Mouse (Mus musculus) adrenal gland, postnatal 36 days (tissue): ENCODE data around the gene Pycr1. TPM values are rescaled to one million over a fixed set of nuclear protein-coding genes. Genes with fewer than 3 reads are reported as not detected.

Source experiments
- DNase-seq, 2 experiments: peaks; one replicate each; pipeline ENCODE4 v3.0.0; 2021; ENCODE audit warnings: mixed read lengths in 1 of 2
- microRNA-seq: library from miRNA; unstranded; fragments of <30 nt; microRNA quantifications from one replicate; pipeline ENCODE4 v1.2.0, GENCODE M21; 2021
- total RNA-seq, 2 experiments: library from RNA; stranded (reverse); gene quantifications; 2 replicates each; pipeline ENCODE4 v1.2.3; 2021

Pycr1 gene
- total RNA-seq, 2 experiments from 2014 or later = 1.1 to 1.5 TPM

DNA sequence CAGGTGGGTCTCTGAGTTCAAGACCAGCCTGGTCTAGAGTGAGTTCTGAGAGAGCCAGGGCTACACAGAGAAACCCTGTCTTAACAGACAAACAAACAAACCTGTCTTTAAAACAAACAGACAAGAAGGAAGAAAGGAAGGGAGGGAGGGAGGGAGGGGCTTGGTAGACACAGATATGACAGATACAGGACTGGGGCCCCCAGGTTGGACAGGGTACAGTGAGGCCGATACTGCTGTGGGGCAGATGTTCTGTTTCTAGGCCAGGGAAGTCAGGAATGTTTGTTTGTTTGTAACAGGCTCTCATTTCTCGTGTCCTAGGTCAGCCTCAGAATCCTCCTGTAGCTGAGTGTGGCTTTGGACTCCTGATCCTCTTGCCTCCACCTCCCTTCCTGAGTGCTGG lies 40.0 kb downstream of the Pycr1 start:
- no peak for DNase-seq

DNA sequence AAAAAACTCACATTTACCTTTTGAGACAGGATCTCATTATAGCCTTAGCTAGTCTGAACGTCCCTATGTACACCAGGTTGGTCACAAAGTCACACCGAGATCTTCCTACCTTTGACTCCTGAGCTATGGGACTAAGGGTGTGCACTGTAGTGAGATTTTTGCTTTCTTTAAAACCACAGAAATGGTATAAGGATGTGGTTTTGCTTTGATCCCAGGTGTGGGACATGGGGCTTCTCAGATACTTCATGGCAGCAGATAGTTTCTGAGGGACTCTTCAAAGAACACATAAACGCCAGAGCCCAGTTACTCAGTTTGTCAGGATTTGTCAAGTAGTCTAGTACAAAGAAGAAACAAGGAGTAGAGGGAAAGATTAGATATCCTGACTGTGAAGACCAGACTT lies 42.9 kb downstream of the Pycr1 start:
- no peak for DNase-seq

DNA sequence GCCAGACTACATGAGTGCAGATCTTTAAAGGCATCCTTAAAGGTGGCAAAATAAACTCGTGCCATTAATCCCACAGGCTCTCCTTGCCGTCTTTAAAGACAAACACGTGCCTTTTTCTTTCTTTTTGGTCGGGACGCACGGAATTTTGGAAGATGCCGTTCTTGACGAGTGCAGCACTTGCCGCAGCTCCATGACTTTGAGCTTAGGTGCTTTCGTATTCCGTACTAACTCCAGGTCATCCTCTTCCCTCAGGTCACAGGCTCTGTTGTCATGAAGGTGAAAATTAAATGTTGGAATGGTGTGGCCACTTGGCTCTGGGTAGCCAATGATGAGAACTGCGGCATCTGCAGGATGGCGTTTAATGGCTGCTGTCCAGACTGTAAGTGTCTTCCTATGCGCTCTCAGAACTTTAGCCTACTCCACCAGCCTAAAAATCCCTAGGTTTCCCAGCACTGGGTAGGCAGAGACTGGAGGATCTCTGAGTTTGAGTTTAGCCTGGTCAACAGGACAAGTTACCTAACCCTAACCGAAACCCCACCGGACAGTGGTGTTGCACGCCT lies 44.5 kb downstream of the Pycr1 start:
- no peak for DNase-seq

GRCm38 (mm10) chr11:120598283-120598989 lies 45.1 kb downstream of the Pycr1 start, which contains the start of the genes Alyref and Anapc11:
Alyref (minus strand) TSS chr11:120598365.
Anapc11 (plus strand) TSS chr11:120598421.
- DNase-seq = peak; percentile 96 to 97

DNA sequence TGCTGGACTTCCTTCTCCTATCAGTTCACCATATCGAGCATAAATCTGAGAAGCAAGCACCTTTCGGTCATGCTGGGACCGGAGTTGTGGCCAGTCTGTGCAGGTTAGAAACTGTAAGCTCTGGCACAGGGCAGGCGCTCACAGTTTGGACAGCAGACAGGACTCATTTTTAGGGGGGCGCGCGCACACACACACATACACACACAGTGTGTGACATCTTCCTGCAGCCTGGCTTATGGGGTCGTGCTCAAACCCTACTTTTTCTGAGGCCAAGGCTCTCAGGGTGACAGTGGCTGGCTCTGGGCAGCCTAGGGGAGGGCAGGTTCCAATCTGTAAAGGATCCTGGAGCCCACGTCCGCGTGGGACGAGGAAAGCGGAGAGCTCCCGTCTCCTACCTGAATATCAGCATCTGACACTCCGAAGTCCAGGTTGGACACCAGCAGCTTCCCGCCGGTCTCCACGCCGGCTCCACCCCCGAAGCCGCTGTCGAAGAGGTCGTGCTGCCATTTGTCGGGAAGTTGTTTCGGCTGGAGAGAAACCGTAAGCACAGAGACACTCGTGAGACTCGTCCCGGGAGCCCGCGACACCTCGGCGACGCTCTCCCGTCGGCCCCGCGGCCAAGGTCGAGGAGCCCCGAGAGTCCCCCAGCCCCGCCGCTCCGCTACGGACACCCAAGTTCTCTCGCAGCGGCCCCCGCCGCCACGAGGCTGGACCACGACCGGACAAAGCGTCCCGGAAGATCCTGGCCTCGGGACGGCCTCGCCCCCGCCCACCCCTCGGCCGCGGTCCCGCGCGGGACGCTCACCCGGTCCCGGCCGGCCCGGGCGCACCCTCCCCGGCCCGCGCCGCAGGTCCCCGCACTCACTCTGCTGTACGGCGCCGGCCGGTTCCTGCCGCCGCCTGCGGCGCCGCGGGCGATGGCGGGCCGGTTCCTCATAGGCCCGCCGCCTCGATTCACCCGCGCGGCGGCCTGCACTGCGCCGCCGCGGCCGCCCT lies 46.0 kb downstream of the Pycr1 start:
- DNase-seq = peak in 1 of 2 experiments; percentile 54

DNA sequence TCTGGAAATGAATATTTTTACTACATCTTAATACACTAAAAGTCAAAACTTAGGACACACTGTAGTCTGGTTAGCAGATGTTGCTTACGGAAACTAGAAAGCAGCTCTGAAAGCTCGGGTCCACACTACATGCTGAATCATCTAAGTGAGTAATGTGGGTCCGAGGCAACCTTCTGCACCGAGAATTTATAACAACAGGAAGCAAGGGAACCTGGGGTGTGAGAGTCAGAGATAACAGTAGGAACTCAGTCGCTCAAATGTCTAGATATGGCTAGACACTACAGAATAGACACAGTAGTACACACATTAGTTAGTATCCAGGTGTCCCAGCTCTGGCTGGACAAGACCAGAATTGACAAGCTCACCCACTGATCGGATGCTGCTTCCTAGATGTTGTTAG lies 55.0 kb downstream of the Pycr1 start:
- DNase-seq = no peak

Small RNAs within 50 kb of the gene (microRNA-seq; reads per million reads assigned to microRNA genes)
- 1.5 reads per million for gene Mir6936

Other genes starting within 250 kb of the Pycr1 start
- 100 to 1,000 TPM in 1 of 2 experiments, 10 to 100 TPM in 1; 86.2 to 101 TPM for gene Nploc4, start 206.1 kb downstream of the Pycr1 start, total RNA-seq
- gene Tspan10, start 201.1 kb downstream of the Pycr1 start, total RNA-seq = 1 to 10 TPM in 1 of 2 experiments, not detected in 1; 2.6 TPM
- under 1 TPM; 0.53 to 0.66 TPM for gene Pde6g, start 190.3 kb downstream of the Pycr1 start, total RNA-seq
- 10 to 100 TPM; 28.0 to 41.4 TPM for gene Oxld1, start 185.7 kb downstream of the Pycr1 start, total RNA-seq
- gene Ccdc137, start 185.7 kb downstream of the Pycr1 start, total RNA-seq = 10 to 100 TPM; 24.7 to 33.3 TPM
- gene Arl16, start 176.2 kb downstream of the Pycr1 start, total RNA-seq = 10 to 100 TPM; 18.4 to 22.3 TPM
- 100 to 1,000 TPM; 110 to 111 TPM for gene Mrpl12, start 159.2 kb downstream of the Pycr1 start, total RNA-seq
- gene Slc25a10, start 151.9 kb downstream of the Pycr1 start, total RNA-seq = 100 to 1,000 TPM; 105 to 115 TPM
- gene Gcgr, start 113.1 kb downstream of the Pycr1 start, total RNA-seq = 1 to 10 TPM in 1 of 2 experiments, under 1 TPM in 1; 0.86 to 1.9 TPM
- gene Mcrip1, start 94.0 kb downstream of the Pycr1 start, total RNA-seq = 10 to 100 TPM; 58.0 to 73.4 TPM
- 1 to 10 TPM in 1 of 2 experiments, under 1 TPM in 1; 0.56 to 1.3 TPM for gene Ppp1r27, start 92.6 kb downstream of the Pycr1 start, total RNA-seq
- 100 to 1,000 TPM; 490 to 574 TPM for gene P4hb, start 70.5 kb downstream of the Pycr1 start, total RNA-seq
- 100 to 1,000 TPM; 348 to 361 TPM for gene Arhgdia, start 62.1 kb downstream of the Pycr1 start, total RNA-seq
- gene Alyref, start 45.4 kb downstream of the Pycr1 start, total RNA-seq = 10 to 100 TPM; 97.0 to 99.2 TPM
- 100 to 1,000 TPM in 1 of 2 experiments, 10 to 100 TPM in 1; 86.0 to 102 TPM for gene Anapc11, start 45.3 kb downstream of the Pycr1 start, total RNA-seq
- 1 to 10 TPM in 1 of 2 experiments, not detected in 1; 1.6 TPM for gene Npb, start 35.3 kb downstream of the Pycr1 start, total RNA-seq
- 100 to 1,000 TPM; 212 to 312 TPM for gene Pcyt2, start 25.8 kb downstream of the Pycr1 start, total RNA-seq
- 10 to 100 TPM; 49.6 to 67.0 TPM for gene Sirt7, start 18.5 kb downstream of the Pycr1 start, total RNA-seq
- 10 to 100 TPM; 50.4 to 78.6 TPM for gene Mafg, start 10.2 kb downstream of the Pycr1 start, total RNA-seq
- gene Myadml2, start 4.4 kb upstream of the Pycr1 start, total RNA-seq = not detected
- 1 to 10 TPM; 8.5 to 9.8 TPM for gene Notum, start 17.4 kb upstream of the Pycr1 start, total RNA-seq
- gene Aspscr1, start 29.2 kb upstream of the Pycr1 start, total RNA-seq = 10 to 100 TPM; 71.1 to 95.1 TPM
- gene Cenpx, start 70.0 kb upstream of the Pycr1 start, total RNA-seq = 10 to 100 TPM; 52.1 to 60.4 TPM
- 10 to 100 TPM; 24.3 to 27.7 TPM for gene Lrrc45, start 70.2 kb upstream of the Pycr1 start, total RNA-seq
- 10 to 100 TPM in 1 of 2 experiments, 1 to 10 TPM in 1; 8.2 to 17.0 TPM for gene Rac3, start 77.7 kb upstream of the Pycr1 start, total RNA-seq
- 10 to 100 TPM; 31.8 to 77.7 TPM for gene Dcxr, start 83.5 kb upstream of the Pycr1 start, total RNA-seq
- 1 to 10 TPM; 5.0 to 7.8 TPM for gene Cbr2, start 88.3 kb upstream of the Pycr1 start, total RNA-seq
- 10 to 100 TPM in 1 of 2 experiments, 1 to 10 TPM in 1; 6.0 to 13.1 TPM for gene Hmga1b, start 119.0 kb upstream of the Pycr1 start, total RNA-seq
- gene Rfng, start 140.4 kb upstream of the Pycr1 start, total RNA-seq = 10 to 100 TPM; 19.2 to 19.7 TPM
- 100 to 1,000 TPM; 139 to 142 TPM for gene Gps1, start 140.5 kb upstream of the Pycr1 start, total RNA-seq
- 10 to 100 TPM; 57.2 to 59.6 TPM for gene Dus1l, start 152.6 kb upstream of the Pycr1 start, total RNA-seq
- 1,000 to 10,000 TPM; 1,954 to 2,603 TPM for gene Fasn, start 180.8 kb upstream of the Pycr1 start, total RNA-seq